Mouse (Mus musculus): ENCODE measurements around the gene Sh2b3. TPM values are rescaled to one million over a fixed set of nuclear protein-coding genes. Genes with fewer than 3 reads are reported as not detected.

Gene Sh2b3
- total RNA-seq (2021), result 10 to 100 TPM; 22.0 to 22.5 TPM

- DNase-seq (ENCODE audit: low spot score in 2 of 2), result peak in 1 of 2 experiments; percentile 56
- intact Hi-C loops (cut with DNase I), result loop anchor here (2.0 kb wide), 1 partner anchor 23 kb away; no protein-coding TSS in a partner anchor
Measured at GRCm38 (mm10) chr5:121837441-121838340, at the start of gene Sh2b3. TSS of gene Sh2b3 (minus strand) at chr5:121837646.

DNA sequence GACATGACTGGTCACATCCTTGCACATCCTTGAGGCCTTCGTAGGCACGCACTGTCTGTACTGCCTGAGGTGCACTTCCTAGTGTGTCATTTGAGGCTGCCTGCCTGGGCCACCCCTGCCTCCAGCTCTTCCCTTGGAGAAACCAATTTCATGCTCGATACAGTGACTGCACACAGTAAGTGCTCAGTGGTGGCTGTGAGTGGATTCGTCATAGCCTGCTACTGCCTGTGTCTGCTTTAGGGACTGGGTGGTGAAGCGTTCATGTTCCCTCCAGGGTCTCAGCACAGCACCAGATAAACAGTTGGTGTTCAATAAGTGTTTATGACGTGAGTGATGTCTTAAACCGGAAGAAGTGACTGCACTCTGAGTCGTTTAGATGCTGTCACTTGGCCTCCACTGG, 45.9 kb upstream of the Sh2b3 start:
- DNase-seq (ENCODE audit: low spot score in 2 of 2), result no peak
- intact Hi-C loops (cut with DNase I), result no loop called here

DNA sequence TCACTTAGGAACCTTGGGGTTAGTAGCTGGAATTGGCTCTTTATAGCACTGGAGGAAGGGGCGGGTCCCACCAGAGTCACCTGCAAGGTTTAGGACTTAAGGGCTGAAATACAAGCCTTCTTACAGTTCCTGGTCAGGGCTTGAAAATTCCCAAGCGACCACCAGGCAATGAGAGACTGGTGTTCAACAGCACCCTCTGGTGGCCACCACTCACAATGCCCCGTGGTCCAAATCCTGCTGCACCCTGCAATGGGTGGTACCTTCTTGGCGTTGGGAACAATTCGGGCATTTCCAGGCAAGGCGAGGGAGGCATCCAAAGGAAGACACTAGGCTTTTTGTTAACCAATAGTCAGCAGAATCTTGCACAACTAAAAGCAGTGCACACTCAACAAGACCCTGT, 41.8 kb upstream of the Sh2b3 start:
- no peak for DNase-seq (ENCODE audit: low spot score in 2 of 2)
- intact Hi-C loops (cut with DNase I), result no loop called here

GRCm38 (mm10) chr5:121878703-121879102, 41.3 kb upstream of the Sh2b3 start:
- no peak for DNase-seq (ENCODE audit: low spot score in 2 of 2)
- intact Hi-C loops (cut with DNase I), result no loop called here

DNA sequence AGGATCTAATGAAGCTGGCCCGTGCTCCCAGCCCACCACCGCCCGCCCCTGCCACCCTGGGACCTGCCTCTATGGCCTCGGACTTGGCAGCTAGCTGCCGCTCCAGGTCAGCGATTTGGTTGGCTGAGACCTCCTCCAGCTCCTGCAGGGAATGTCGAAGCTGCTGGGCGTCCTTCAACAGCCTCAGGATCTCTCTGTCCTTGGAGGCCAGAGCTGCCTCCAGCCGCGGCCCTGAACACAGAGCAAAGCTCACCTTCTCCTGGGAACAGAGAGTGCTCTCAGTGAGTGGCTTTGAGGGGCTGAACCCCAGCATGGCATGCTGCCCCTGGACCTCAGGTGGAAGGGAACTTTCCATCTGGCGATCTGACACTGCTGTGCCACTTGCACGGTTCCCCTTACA, 39.5 kb upstream of the Sh2b3 start:
- intact Hi-C loops (cut with DNase I), result no loop called here
- no peak for DNase-seq (ENCODE audit: low spot score in 2 of 2)

- no peak for DNase-seq (ENCODE audit: low spot score in 2 of 2)
- intact Hi-C loops (cut with DNase I), result no loop called here
Measured at GRCm38 (mm10) chr5:121875041-121875440, 37.6 kb upstream of the Sh2b3 start.

GRCm38 (mm10) chr5:121872158-121872557, 34.7 kb upstream of the Sh2b3 start:
- intact Hi-C loops (cut with DNase I), result loop anchor here (1.0 kb wide), 1 partner anchor 217 kb away; no protein-coding TSS in a partner anchor
- peak; percentile 77 to 78 for DNase-seq (ENCODE audit: low spot score in 2 of 2)

GRCm38 (mm10) chr5:121871515-121872030, 34.1 kb upstream of the Sh2b3 start:
- no peak for DNase-seq (ENCODE audit: low spot score in 2 of 2)
- intact Hi-C loops (cut with DNase I), result loop anchor here (1.0 kb wide), 1 partner anchor 218 kb away; no protein-coding TSS in a partner anchor

DNA sequence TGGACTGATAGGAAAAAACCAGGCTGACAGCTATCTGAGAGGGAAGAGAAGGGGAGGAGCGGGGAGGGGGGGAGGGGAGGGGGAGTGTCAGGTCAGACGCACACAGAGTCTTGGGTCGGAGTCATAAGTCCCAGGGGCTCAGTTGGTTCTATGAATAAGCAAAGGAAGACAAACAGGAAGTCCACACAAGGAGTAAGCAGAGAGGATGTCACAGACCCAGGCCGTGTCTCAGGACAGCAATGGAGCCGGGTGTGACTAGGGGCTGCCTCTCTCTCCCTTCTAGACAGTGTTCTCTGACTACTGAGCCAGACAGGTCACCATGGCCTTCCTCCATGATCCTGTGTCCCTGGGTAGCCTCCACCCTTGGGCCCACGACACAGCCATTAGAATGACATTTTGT, 33.4 kb upstream of the Sh2b3 start:
- DNase-seq (ENCODE audit: low spot score in 2 of 2), result no peak
- intact Hi-C loops (cut with DNase I), result no loop called here

DNA sequence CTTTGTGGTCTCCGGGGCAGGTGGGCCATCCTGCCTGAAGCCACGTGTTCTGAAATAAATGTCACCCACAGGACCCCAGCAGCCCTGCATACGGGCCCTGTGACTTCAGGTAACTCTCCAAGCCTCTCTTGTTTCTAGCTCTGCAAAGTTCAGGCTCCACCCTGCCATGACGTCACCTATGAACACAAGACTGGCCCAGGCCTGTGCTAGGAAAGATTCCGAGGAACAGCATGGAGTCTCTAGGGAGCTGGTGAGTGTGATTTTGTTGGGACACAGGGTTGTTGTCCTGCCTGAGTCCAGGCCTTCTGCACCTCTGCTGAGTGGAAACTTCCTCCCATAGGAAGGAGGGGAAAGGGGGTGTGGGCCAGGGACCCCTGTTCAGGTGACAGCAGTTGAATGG, 30.5 kb upstream of the Sh2b3 start:
- intact Hi-C loops (cut with DNase I), result no loop called here
- no peak for DNase-seq (ENCODE audit: low spot score in 2 of 2)

GRCm38 (mm10) chr5:121864330-121864729, 26.9 kb upstream of the Sh2b3 start:
- intact Hi-C loops (cut with DNase I), result no loop called here

DNA sequence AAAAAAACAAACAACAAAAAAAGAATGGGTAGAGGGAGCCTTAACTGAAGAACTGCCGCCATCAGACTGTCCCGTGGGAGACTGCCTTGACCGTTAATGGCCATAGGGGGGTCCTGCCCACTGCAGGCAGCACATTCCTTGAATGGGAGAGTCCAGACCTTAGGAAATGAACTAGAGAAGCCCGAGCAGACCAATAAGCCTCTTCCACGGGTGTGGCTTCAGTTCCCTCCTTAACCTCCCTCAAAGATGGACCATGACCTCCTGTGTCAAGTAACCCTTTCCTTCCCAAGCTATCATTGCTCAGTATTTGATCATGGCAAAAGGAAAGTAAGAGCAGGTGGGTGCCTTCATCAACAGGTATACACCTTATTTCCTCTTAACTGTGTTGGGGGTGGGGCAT, 24.5 kb upstream of the Sh2b3 start:
- no peak for DNase-seq (ENCODE audit: low spot score in 2 of 2)
- intact Hi-C loops (cut with DNase I), result no loop called here

More at GRCm38 (mm10) chr5:121864330-121864729, 26.9 kb upstream of the Sh2b3 start:
- DNase-seq (ENCODE audit: low spot score in 2 of 2), result no peak

DNA sequence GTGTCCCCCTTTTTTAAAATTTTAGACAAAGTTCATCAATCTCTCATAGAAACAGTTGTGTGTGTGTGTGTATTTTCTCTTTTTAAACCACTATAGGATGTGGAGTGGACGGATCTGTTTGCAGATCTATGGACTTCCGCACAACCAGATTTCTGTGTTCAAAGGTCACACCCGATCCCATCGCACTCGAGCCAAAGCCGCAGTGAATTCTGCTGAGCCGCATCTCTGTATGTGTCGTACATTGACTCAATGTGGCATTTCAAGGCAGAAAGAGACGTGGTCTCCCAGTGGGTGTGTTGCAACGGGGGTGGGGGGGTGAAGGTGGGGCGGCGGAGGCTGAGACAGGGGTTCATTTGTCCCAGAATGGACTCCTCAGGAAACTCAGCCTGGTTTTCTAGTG, 21.0 kb upstream of the Sh2b3 start:
- intact Hi-C loops (cut with DNase I), result no loop called here

DNA sequence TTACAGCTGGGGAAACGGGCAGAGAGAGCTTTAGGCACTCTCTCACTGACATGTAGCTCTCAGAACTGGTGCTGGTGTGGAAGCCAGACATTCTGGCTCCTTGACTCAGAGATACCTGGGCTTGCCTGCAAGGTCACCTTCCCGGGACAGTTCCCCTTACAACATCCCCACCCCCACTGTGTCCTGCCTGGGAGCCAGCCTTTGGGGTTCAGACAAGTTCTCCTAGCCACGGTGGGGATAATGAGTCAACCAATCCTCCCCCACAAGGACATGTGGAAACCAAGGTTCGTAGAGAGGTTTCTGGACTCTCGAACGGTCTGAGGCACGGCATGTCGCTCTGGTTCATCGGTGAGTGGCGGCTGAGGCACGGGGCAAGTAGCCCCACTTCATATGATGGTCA, 19.3 kb upstream of the Sh2b3 start:
- intact Hi-C loops (cut with DNase I), result no loop called here
- no peak for DNase-seq (ENCODE audit: low spot score in 2 of 2)

More for the DNA sequence above, 21.0 kb upstream of the Sh2b3 start:
- DNase-seq (ENCODE audit: low spot score in 2 of 2), result no peak

DNA sequence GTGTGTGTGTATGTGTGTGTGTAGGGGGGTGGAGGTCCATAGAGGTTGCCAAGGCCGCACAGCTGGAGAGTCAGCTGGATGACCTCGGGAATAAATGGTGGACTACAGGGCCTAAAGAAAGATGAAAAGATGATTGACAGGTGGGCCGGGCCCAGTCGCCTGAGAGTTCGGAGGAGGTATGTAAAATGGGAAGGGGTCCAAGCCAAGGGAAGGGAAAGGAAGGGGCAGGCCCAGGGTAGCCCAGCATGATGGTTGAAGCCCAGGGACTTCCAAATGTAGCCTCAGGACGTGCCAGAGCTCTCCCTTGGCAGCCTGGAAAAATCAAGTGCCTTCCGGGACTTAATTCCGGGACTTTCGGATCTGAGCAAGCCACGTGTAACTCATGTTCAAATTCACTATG, 17.3 kb upstream of the Sh2b3 start:
- no peak for DNase-seq (ENCODE audit: low spot score in 2 of 2)
- intact Hi-C loops (cut with DNase I), result no loop called here

DNA sequence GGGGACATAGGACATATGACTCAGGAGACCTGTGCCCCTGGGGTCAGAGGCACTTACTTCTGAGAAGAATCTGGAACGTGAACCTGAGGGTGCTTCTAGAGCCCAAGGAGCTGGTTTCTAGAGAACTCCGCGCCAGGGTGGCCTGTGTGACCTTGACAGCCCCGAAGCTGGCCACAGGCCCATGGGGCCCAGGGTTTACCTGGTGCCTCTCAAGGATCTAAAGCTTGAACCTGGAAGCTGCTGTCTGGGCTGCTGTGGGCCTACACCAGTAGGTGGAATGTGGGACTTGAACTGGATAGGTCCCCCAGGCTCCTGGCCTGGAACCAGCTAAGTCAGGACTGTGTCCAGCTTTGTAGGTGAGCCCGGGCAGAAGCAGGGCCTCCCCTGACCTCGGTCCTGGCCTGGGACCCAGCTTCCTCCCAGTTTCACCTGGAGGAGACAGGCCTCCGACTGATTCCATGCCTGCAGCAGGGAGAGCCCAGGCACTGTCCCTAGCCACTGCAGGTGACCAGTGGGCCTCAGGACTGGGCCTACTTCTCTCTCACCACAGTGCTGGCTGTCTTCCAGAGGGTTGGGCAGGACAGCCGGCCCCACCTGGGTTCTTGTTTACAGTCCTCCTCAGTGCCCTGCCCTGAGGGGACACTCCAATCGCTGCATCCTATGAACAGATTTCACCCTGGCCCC, 16.1 kb upstream of the Sh2b3 start:
- intact Hi-C loops (cut with DNase I), result no loop called here
- no peak for DNase-seq (ENCODE audit: low spot score in 2 of 2)

DNA sequence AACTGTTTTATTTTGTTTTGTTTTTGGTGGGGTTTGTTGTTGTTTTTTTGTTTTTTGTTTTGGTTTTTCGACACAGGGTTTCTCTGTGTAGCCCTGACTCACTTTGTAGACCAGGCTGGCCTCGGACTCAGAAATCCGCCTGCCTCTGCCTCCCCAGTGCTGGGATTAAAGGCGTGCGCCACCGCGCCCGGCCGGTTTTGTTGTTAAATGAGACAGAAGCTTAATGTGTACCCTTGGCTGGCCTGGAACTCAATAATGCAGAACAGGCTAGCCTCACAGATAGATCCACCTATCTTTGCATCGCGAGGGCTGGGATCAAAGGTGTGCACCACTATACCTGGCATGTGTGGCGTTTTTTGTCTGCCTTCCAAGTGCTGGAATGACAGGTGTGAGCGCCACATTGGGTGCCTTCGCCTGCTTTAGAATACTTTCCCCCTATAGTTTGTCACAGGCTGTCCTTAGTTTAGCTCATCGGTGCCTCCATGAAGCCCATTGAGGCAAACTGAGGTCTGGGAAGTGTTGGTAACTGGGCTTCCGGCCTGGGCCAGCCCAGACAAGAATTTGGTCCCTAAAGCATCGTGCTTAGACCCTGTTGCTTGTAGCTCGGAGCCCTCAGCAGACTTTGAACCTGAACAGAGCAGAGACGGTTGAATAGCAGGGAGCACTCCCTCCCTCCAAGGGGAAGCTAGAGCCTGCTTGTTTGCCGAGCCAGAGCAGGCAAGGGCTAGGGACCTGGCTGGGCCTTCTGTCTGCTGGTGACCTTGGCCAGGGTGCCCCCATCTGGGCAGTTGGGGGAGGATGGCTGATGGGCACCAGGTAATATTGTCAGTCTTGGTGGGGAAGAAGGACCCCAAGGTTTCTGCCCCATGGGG, 12.3 kb upstream of the Sh2b3 start:
- DNase-seq (ENCODE audit: low spot score in 2 of 2), result no peak
- intact Hi-C loops (cut with DNase I), result loop anchor here (10.0 kb wide), 1 partner anchor 55 kb away; no protein-coding TSS in a partner anchor

- peak; percentile 89 to 90 for DNase-seq (ENCODE audit: low spot score in 2 of 2)
- intact Hi-C loops (cut with DNase I), result loop anchor here (10.0 kb wide), 1 partner anchor 54 kb away; no protein-coding TSS in a partner anchor
Measured at GRCm38 (mm10) chr5:121848743-121849142, 11.3 kb upstream of the Sh2b3 start, which contains the start of gene Pheta1. TSS of gene Pheta1 (plus strand) at chr5:121848984.

DNA sequence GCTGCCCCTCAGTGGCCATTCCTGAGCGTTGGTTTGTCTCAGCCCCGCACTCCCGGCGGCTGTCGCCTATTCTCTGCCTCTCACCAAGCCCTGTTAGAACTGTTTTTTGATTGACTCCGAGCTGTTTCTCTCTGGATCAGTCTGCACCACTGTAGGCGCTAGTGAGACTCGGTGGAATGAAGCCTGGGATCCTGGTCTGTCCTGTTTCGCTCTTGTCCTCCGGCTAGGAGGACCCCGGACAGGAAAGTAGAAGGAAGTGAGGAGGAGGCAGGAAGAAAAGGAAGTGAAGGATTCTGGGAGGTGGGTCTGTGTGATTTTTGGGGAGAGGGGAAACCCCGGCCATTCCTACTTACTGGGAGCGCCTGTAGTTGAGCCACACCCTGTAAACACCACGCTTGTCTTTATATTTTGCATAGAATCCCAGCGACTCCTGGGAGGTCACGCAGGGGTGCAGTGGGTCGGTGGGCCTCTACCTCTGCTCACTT, 10.6 kb upstream of the Sh2b3 start:
- intact Hi-C loops (cut with DNase I), result loop anchor here (10.0 kb wide), 1 partner anchor 53 kb away; no protein-coding TSS in a partner anchor
- no peak for DNase-seq (ENCODE audit: low spot score in 2 of 2)
